Mouse (Mus musculus): ENCODE measurements around the gene Cdc14b. TPM values are rescaled to one million over a fixed set of nuclear protein-coding genes. Genes with fewer than 3 reads are reported as not detected.
A peak's percentile ranks its signal among the peaks of the same experiment; 100 is the strongest.

The Cdc14b gene
- polyA plus RNA-seq, 1 experiment from 2014 or later = 9.1 TPM

- no peaks in the 10 kb centered on the region for H3K36me3 ChIP-seq
- H3K9me3 ChIP-seq = no peaks in the 10 kb centered on the region
- H3K9ac ChIP-seq (replicated peaks) = no peak overlapping the region
- H3K4me1 ChIP-seq = peaks cover 5% of the 10 kb centered on the region; the same call in 1 of the 2 replicates
- H3K27ac ChIP-seq (replicated peaks) = no peak overlapping the region
- H3K4me2 ChIP-seq (replicated peaks) = no peak overlapping the region
- no peak for ATAC-seq (ENCODE audit: low FRiP score, low read depth)
- no peak overlapping the region for H3K4me3 ChIP-seq
- peaks cover 11% of the 10 kb centered on the region for H3K27me3 ChIP-seq
These were observed 118.1 kb downstream of the Cdc14b start for GRCm38 (mm10) chr13:64156966-64157365.

- peaks cover 8% of the 10 kb centered on the region for H3K27me3 ChIP-seq
- H3K27ac ChIP-seq (replicated peaks) = no peak overlapping the region
- H3K36me3 ChIP-seq = no peaks in the 10 kb centered on the region
- WGBS = 11% methylated on average over 1 of the region's 1 CpGs
- H3K9me3 ChIP-seq = no peaks in the 10 kb centered on the region
- H3K4me1 ChIP-seq = peaks cover 18% of the 10 kb centered on the region
- H3K4me3 ChIP-seq = no peak overlapping the region
- no peak overlapping the region for H3K9ac ChIP-seq (replicated peaks)
- ATAC-seq (ENCODE audit: low FRiP score, low read depth) = no peak
- H3K4me2 ChIP-seq (replicated peaks) = no peak overlapping the region; the same call in 1 of the 2 replicates
These were observed 119.9 kb downstream of the Cdc14b start for GRCm38 (mm10) chr13:64155171-64155571.

GRCm38 (mm10) chr13:64154651-64155050, 120.4 kb downstream of the Cdc14b start:
- Histone ChIP-seq H3K27ac (replicated peaks) (no peak overlapping the region), H3K4me3 (no peak overlapping the region), H3K36me3 (no peaks in the 10 kb centered on the region), H3K4me2 (replicated peaks) (no peak overlapping the region), H3K4me1 (peaks cover 21% of the 10 kb centered on the region), H3K27me3 (peaks cover 6% of the 10 kb centered on the region), H3K9ac (replicated peaks) (no peak overlapping the region), H3K9me3 (no peaks in the 10 kb centered on the region)
- no peak for ATAC-seq (ENCODE audit: low FRiP score, low read depth)
- WGBS = 63% methylated on average over 2 of the region's 2 CpGs

GRCm38 (mm10) chr13:64153751-64154267, 121.3 kb downstream of the Cdc14b start:
- Histone ChIP-seq H3K4me3 (peak overlapping the region; percentile 85), H3K27ac (replicated peaks) (0 out of 2 replicates have a peak overlapping the region, but pooled peaks have one; percentile 10), H3K9ac (replicated peaks) (no peak overlapping the region; the same call in 1 of the 2 replicates), H3K4me2 (replicated peaks) (peak overlapping the region; percentile 92), H3K27me3 (peaks cover 6% of the 10 kb centered on the region), H3K36me3 (no peaks in the 10 kb centered on the region), H3K9me3 (no peaks in the 10 kb centered on the region), H3K4me1 (peaks cover 21% of the 10 kb centered on the region)
- peak; percentile 35 for ATAC-seq (ENCODE audit: low FRiP score, low read depth)
- WGBS = under 1% methylated on average over 18 of the region's 18 CpGs

GRCm38 (mm10) chr13:64153083-64153682, 121.9 kb downstream of the Cdc14b start, which contains the start of gene Zfp367:
Gene Zfp367 (minus strand): TSS chr13:64153202.
- Histone ChIP-seq H3K27me3 (peaks cover 6% of the 10 kb centered on the region), H3K9ac (replicated peaks) (peak within 1 kb of the TSS; percentile 69), H3K4me1 (peaks cover 21% of the 10 kb centered on the region), H3K27ac (replicated peaks) (peak within 1 kb of the TSS; percentile 80), H3K36me3 (no peaks in the 10 kb centered on the region), H3K9me3 (no peaks in the 10 kb centered on the region), H3K4me3 (peak within 1 kb of the TSS; percentile 85), H3K4me2 (replicated peaks) (peak within 1 kb of the TSS; percentile 92)
- WGBS = under 1% methylated on average over 52 of the region's 56 CpGs
- ATAC-seq (ENCODE audit: low FRiP score, low read depth) = peak; percentile 98

- peak; percentile 51 for ATAC-seq (ENCODE audit: low FRiP score, low read depth)
- Histone ChIP-seq H3K27me3 (peaks cover 6% of the 10 kb centered on the region), H3K36me3 (no peaks in the 10 kb centered on the region), H3K9ac (replicated peaks) (peak overlapping the region; percentile 69), H3K4me2 (replicated peaks) (peak overlapping the region; percentile 92), H3K4me1 (peaks cover 21% of the 10 kb centered on the region), H3K9me3 (no peaks in the 10 kb centered on the region), H3K4me3 (peak overlapping the region; percentile 85), H3K27ac (replicated peaks) (peak overlapping the region; percentile 80)
- WGBS = under 1% methylated on average over 60 of the region's 61 CpGs
These were observed 122.4 kb downstream of the Cdc14b start for GRCm38 (mm10) chr13:64152671-64153082.

GRCm38 (mm10) chr13:64152241-64152669, 122.8 kb downstream of the Cdc14b start:
- Histone ChIP-seq H3K9me3 (no peaks in the 10 kb centered on the region), H3K4me2 (replicated peaks) (peak overlapping the region; percentile 92), H3K9ac (replicated peaks) (peak overlapping the region; percentile 69), H3K36me3 (no peaks in the 10 kb centered on the region), H3K4me1 (peaks cover 21% of the 10 kb centered on the region), H3K27ac (replicated peaks) (peak overlapping the region; percentile 80), H3K4me3 (peak overlapping the region; percentile 85), H3K27me3 (peaks cover 6% of the 10 kb centered on the region)
- ATAC-seq (ENCODE audit: low FRiP score, low read depth) = peak; percentile 35
- WGBS = 0% methylated on average over 31 of the region's 42 CpGs

GRCm38 (mm10) chr13:64150121-64150520, 125.0 kb downstream of the Cdc14b start:
- H3K27ac ChIP-seq (replicated peaks) = no peak overlapping the region
- H3K4me2 ChIP-seq (replicated peaks) = peak overlapping the region; percentile 23
- peaks cover under 1% of the 10 kb centered on the region; the same call in 1 of the 2 replicates for H3K27me3 ChIP-seq
- H3K9ac ChIP-seq (replicated peaks) = no peak overlapping the region
- WGBS = 71% methylated on average over 5 of the region's 5 CpGs
- H3K4me3 ChIP-seq = no peak overlapping the region
- no peak for ATAC-seq (ENCODE audit: low FRiP score, low read depth)
- no peaks in the 10 kb centered on the region for H3K9me3 ChIP-seq
- no peaks in the 10 kb centered on the region for H3K36me3 ChIP-seq
- peaks cover 21% of the 10 kb centered on the region for H3K4me1 ChIP-seq

Other genes starting within 250 kb of the Cdc14b start
- 0.51 TPM in 1 of 2 replicates, not detected in the other for gene Hsd17b3, start 186.1 kb downstream of the Cdc14b start, polyA plus RNA-seq (2016; fragmentation: Nextera tagmentation; extraction: Ambion mirVana)
- gene Slc35d2, start 145.9 kb downstream of the Cdc14b start, polyA plus RNA-seq (2016; fragmentation: Nextera tagmentation; extraction: Ambion mirVana) = 1.7 and 4.0 TPM in 2 replicates
- gene Zfp367, start 122.1 kb downstream of the Cdc14b start, polyA plus RNA-seq (2016; fragmentation: Nextera tagmentation; extraction: Ambion mirVana) = 20.7 and 22.6 TPM in 2 replicates
- gene Habp4, start 113.5 kb downstream of the Cdc14b start, polyA plus RNA-seq (2016; fragmentation: Nextera tagmentation; extraction: Ambion mirVana) = 26.8 and 28.4 TPM in 2 replicates
- 16.4 and 19.2 TPM in 2 replicates for gene Aaed1, start 37.4 kb upstream of the Cdc14b start, polyA plus RNA-seq (2016; fragmentation: Nextera tagmentation; extraction: Ambion mirVana)
- gene Ctsl, start 95.6 kb upstream of the Cdc14b start, polyA plus RNA-seq (2016; fragmentation: Nextera tagmentation; extraction: Ambion mirVana) = 103 and 116 TPM in 2 replicates
- 12.6 and 12.8 TPM in 2 replicates for gene Cdk20, start 157.0 kb upstream of the Cdc14b start, polyA plus RNA-seq (2016; fragmentation: Nextera tagmentation; extraction: Ambion mirVana)
- gene Fam240b, start 222.5 kb upstream of the Cdc14b start, polyA plus RNA-seq (2016; fragmentation: Nextera tagmentation; extraction: Ambion mirVana) = not detected in 2 replicates

Measured in midbrain, embryonic 12.5 days (tissue).